Mouse (Mus musculus) liver (tissue): ENCODE data around the gene Surf4.

ENCODE experiments used
- DNase-seq: peaks from one replicate; pipeline ENCODE4 v3.0.0-alpha.2; 2020; ENCODE audit warnings: mixed read lengths

Gene Surf4

GRCm38 (mm10) chr2:26933304-26934055 lies at the start of gene Surf4, which contains the start of gene Stkld1:
Surf4 (minus strand) TSS chr2:26933928.
Stkld1 (plus strand) TSS chr2:26934047.
- DNase-seq = peak; percentile 96

DNA sequence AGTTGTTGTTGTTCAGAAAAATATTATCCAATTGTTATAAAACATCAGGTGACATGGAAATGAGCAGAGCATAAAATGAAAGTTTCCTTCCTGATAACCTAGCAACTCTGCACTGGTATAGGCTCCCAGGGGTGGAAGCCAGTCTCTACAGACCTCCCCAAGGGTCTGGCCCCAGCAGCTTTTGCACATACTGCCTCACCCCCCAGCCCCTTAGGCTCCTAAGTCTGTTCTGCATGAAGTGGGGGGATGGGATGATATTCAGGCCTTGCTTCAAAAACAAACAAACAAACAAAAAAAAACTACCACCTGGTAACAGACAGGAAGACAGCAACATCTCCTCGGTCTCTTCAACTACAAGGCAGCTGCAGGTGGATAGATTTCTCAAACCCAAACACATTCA lies 46.6 kb upstream of the Surf4 start:
- DNase-seq = no peak

DNA sequence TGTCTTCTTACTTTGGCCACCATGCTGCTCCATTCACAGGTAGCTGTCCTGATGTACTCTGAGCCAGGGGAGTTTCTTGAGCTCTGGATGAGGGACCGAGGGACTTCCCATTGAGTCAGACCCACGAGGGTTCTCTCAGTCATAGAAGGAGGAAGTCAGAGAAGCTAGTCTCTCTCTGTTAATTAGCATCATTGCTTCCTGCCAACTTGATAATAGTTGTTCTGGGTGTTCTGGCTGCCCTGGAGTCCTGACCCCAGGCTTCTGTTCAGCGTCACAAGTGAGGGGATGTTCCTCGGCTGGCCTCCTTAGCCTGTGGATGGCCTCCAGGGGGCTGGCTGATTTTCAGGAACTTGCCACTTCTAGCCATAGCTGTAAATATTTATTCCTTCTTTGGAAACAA lies 40.2 kb upstream of the Surf4 start:
- no peak for DNase-seq

- DNase-seq = peak; percentile 16
Measured at GRCm38 (mm10) chr2:26973116-26973515, 39.4 kb upstream of the Surf4 start, which contains the start of gene Adamts13. Adamts13 (plus strand) TSS chr2:26973416.

- no peak for DNase-seq
Measured at GRCm38 (mm10) chr2:26967262-26967661, 33.5 kb upstream of the Surf4 start.

DNA sequence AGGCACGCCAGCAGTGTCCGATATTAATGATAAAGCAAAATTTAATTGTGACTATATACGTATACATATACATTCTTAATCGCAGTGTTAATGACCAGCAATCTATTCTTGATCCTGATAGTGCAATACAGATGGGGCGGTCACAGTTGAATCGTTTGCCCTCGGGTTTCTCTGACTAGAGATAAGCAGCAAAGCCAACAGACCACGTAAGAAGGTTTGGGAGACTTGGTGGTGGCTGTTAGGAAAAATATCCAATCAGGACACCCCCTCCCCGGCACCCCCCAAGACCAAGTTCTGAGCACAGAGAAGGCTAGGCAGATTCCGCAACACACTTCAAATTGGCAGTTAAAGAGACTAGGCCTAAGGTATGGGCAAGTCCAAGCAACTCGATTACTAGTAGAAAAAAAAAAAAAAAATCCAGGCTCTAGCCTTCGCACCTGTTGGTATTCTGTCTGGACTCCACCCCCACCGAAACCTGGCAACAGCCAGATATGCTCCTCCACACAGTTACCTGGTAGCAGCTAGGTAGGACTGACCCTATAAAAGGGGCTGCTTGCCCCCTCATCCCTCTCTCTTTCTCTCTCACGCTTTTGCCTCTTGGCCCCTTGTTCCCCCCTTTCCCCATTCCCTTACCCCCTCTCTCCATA lies 31.1 kb upstream of the Surf4 start:
- no peak for DNase-seq

- DNase-seq = peak; percentile 94
Measured at GRCm38 (mm10) chr2:26963923-26964723, 30.4 kb upstream of the Surf4 start, which contains the start of gene Rexo4. Rexo4 (minus strand) TSS chr2:26964386.

DNA sequence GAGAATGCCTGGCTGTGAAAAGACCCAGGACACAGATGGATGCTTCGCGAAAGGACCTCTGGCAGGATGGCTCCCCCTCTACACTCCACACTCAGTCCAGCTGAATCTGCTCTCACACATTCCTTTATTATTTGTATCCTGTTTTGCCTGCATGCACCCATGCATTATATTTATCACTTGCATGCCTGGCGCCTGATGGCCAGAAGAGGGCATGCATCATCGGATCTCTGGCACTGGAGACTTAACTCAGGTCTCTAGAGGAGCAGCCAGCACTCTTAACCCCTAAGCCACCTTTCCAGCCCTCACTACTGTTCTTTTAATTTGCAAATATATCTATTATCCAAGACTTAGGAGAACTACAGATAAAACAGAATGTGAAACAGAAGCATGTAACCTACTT lies 27.0 kb upstream of the Surf4 start:
- DNase-seq = no peak

DNA sequence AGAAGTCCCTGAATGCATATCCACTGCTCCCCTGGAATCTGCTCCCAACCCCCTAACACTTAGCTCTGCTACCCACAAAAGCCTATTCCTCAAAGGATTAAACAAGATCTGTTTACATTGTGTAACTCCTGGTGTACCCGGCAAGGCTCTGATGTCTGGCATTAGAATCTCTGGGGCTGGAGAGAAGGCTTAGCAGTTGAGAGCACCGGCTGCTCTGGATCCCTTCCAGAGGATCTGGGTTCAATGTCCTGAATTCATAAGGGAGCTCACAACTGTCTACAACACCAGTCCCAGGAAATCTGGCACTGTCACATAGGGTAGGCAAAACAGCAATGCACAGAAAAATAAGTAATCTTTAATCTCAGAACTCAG lies 23.7 kb upstream of the Surf4 start:
- DNase-seq = no peak

GRCm38 (mm10) chr2:26956811-26957487 lies 23.2 kb upstream of the Surf4 start:
- DNase-seq = no peak

DNA sequence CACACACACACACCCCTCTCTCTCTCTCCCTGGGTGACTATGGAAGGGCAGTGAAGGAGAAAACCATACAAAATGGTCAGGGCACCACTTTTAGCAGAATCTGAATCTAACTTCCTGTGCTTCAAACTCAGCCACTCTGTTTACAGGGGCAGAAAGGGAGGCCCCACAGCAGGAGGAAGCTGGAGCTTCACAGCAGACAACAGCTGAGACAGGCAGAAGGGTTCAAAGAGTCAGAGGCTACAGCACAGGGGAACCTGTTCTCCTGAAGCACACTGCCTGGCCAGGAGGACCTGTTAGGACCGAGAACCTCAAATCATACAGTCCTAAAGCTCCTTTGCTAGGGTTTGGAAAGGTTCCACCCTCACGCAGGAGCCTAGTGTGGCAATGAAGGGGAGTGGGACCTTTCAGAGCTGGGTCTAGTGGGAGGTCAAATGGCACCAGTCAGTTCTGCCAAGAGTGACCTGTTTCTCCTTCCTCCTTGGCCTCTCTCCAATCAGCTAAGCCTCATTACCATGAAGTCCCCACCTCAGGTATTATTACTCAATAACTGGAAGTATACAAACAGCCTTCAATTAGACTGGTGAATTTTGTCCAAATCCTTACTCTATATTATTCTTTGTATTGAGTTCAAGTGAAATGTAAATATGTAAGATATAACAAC lies 21.1 kb upstream of the Surf4 start:
- DNase-seq = no peak

- DNase-seq = no peak
Measured at GRCm38 (mm10) chr2:26952866-26953265, 19.1 kb upstream of the Surf4 start.

DNA sequence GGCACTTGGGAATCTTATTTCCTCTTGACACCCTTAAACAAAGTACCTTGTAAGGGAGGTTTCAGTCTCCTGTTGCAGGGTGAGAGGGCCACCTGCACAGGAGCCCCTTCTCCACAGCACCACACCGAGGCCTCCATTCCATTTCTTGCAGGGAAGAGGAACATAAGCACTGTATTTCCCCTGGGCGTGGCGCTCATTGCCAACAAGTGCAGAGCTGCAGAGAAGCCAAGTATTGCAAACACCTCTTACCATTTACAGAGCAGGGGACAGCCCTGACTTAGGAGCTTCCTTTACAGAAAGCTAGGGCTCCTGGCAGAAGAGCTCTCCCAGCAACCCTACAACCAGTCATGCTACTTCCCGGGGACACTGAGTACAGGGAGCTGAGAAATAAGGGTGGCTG lies 18.5 kb upstream of the Surf4 start:
- DNase-seq = no peak

GRCm38 (mm10) chr2:26951346-26951905 lies 17.7 kb upstream of the Surf4 start:
- DNase-seq = no peak

DNA sequence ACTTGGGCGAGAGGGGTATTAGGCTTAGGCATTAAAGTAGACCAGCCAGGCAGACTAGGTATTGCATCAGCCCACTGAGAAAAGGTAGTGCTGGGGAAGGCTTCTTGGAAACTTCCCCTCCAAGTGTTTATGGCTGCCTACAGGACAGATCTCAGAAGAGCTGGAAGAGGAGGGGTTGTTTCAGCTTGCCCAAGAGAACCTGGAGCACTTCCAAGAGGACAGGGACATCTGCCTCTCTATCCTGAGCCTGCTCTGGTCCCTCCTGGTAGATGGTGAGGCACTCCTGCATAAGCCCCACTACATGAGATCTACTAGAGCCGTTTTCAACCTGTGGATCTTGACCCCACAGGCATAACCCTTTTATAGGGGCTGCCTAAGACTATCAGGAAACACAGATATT lies 16.7 kb upstream of the Surf4 start:
- DNase-seq = no peak

- DNase-seq = no peak
Measured at GRCm38 (mm10) chr2:26943253-26943652, 9.5 kb upstream of the Surf4 start.

DNA sequence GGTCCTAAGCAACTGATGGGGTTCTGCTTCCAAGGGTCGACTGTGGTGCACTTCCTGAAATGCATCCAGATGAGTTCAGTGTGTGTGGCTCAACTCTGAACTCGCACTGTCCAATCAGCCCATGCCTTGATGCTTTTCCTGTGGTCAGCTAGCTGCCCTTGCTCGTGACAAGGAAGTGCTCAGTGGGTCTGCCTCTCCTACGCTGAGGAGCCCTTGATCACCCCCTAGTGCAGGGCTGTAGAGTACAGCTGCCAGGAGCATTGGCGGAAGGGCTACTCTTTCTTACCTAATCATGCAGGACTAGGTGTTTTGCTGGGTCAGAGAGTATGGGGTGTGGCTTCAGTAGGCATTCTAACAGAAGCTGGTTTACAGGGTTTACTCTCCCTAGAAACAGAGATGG lies 7.8 kb upstream of the Surf4 start:
- DNase-seq = peak; percentile 31

GRCm38 (mm10) chr2:26936425-26936824 lies 2.7 kb upstream of the Surf4 start:
- no peak for DNase-seq

- no peak for DNase-seq
Measured at GRCm38 (mm10) chr2:26935286-26935685, 1.6 kb upstream of the Surf4 start.

DNA sequence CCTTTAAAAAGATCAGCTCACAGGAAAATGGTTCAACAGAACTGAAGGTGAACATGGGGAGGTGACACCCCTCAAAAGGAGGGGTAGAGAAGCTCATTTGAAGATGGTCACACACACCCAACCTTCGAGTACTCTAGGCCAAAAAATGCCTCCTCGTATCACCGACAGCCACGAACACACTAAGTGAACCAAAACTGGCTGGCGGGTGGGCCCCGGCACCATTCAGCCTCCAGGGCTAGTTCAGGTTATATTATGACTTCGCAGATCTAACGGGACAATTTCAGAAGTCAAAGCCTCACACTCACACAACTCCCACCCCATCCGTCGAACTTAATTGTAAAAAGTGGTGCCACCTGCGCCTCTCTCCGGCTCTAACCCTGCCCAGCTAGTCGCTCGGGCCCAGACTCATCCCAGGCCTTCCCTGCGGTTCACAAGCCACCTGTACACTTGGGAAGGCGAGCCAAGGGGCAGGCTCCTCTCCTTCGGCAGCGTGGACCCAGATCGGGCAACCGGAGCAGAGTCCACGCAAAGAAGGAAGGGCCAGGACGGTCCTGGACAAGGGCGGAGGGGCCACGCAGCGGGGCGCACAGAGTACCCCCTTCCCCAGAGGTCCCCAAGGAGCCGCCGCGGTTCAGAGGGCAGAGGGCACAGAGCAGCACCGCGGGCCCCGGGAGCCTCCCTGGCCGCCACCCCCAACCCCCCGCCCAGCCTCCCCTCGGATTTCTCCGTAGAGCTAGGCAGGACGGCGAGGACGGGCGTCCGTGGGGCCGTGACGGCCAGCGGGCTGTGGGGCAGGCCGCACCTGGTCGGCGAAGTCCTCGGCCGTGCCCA lies 1.0 kb downstream of the Surf4 start:
- peak; percentile 42 for DNase-seq

GRCm38 (mm10) chr2:26930390-26930789 lies 3.3 kb downstream of the Surf4 start:
- peak; percentile 78 for DNase-seq
